Mouse (Mus musculus): ENCODE measurements around the gene Nckap5. TPM values are rescaled to one million over a fixed set of nuclear protein-coding genes. Genes with fewer than 3 reads are reported as not detected.
A peak's percentile ranks its signal among the peaks of the same experiment; 100 is the strongest.

Nckap5 gene
- polyA plus RNA-seq, 1 experiment, result 0.49 TPM

GRCm38 (mm10) chr1:126320696-126321095 lies 509.9 kb downstream of the Nckap5 start:
- Histone ChIP-seq H3K9me3 (no peaks in the 10 kb centered on the region), H3K4me1 (peaks cover 27% of the 10 kb centered on the region), H3K36me3 (replicated peaks; ENCODE audit: low read length) (no peaks in the 10 kb centered on the region), H3K27me3 (replicated peaks) (no peaks in the 10 kb centered on the region), H3K4me3 (replicated peaks) (no peak overlapping the region)
- TF ChIP-seq GATA1 (IDR thresholded peaks at IDR 0.05; ENCODE audit: borderline replicate concordance, low read length) (no peak), FLI1 (IDR thresholded peaks at IDR 0.05; ENCODE audit: low read length) (no peak)

GRCm38 (mm10) chr1:126317874-126318607 lies 512.6 kb downstream of the Nckap5 start:
- H3K27me3 ChIP-seq (replicated peaks), result no peaks in the 10 kb centered on the region
- H3K36me3 ChIP-seq (replicated peaks; ENCODE audit: low read length), result no peaks in the 10 kb centered on the region
- H3K4me1 ChIP-seq, result peaks cover 30% of the 10 kb centered on the region
- H3K9me3 ChIP-seq, result no peaks in the 10 kb centered on the region
- no peak for TF ChIP-seq FLI1 (IDR thresholded peaks at IDR 0.05; ENCODE audit: low read length)
- peak; percentile 43; the same call in 1 of the 3 replicates for TF ChIP-seq GATA1 (IDR thresholded peaks at IDR 0.05; ENCODE audit: borderline replicate concordance, low read length)
- peak overlapping the region; percentile 71 for H3K4me3 ChIP-seq (replicated peaks)

DNA sequence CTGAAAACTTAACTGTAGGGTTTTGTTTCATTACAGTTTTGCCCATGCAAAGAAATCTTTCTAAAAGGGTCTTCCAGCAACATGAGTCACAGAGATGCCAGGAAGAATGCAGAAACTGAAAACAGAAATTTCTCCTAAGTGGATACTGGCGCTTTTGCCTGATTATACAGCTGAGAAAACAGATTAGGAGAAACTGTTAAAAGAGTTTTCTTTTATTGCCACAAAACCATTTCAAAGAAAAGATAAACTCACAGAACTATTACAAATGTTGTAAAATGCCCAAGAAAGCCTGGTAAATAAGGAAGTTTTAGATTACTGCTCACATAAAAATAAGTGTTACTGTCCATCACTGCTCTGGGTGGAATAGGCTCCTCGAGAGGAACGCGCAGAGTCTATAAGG lies 513.3 kb downstream of the Nckap5 start:
- no peaks in the 10 kb centered on the region for H3K36me3 ChIP-seq (replicated peaks; ENCODE audit: low read length)
- H3K27me3 ChIP-seq (replicated peaks), result no peaks in the 10 kb centered on the region
- TF ChIP-seq GATA1 (IDR thresholded peaks at IDR 0.05; ENCODE audit: borderline replicate concordance, low read length) (no peak), FLI1 (IDR thresholded peaks at IDR 0.05; ENCODE audit: low read length) (no peak)
- H3K9me3 ChIP-seq, result no peaks in the 10 kb centered on the region
- peak overlapping the region; percentile 57 for H3K4me3 ChIP-seq (replicated peaks)
- peaks cover 30% of the 10 kb centered on the region for H3K4me1 ChIP-seq

DNA sequence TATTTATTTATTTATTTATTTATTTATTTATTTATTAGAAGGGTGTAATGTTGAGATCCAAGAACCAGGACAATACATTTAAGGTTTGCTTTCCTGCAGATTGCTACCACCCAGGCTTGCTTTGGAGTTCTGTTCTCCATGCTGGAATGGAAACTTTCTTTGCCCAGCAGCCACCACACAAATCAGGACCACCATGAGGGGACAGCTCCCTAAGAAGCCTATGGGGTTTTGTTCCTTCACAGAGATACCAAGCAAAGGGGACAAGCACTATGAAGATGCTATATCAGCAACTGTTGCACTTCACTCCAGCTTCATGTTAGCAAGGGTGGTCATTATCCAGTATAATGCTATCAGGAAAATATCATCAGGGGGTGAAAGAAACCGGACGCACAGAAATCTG lies 513.7 kb downstream of the Nckap5 start:
- H3K4me3 ChIP-seq (replicated peaks), result peak overlapping the region; percentile 31
- H3K9me3 ChIP-seq, result no peaks in the 10 kb centered on the region

GRCm38 (mm10) chr1:126301129-126301528 lies 529.5 kb downstream of the Nckap5 start:
- TF ChIP-seq FLI1 (IDR thresholded peaks at IDR 0.05; ENCODE audit: low read length), result no peak
- TF ChIP-seq GATA1 (IDR thresholded peaks at IDR 0.05; ENCODE audit: borderline replicate concordance, low read length), result no peak
- H3K27me3 ChIP-seq (replicated peaks), result no peaks in the 10 kb centered on the region
- H3K36me3 ChIP-seq (replicated peaks; ENCODE audit: low read length), result no peaks in the 10 kb centered on the region
- 0 out of 2 replicates have a peak, but pooled peaks cover 6% of the 10 kb centered on the region for H3K9me3 ChIP-seq
- H3K4me3 ChIP-seq (replicated peaks), result no peak overlapping the region
- H3K4me1 ChIP-seq, result peaks cover 8% of the 10 kb centered on the region

More for the DNA sequence above, 513.7 kb downstream of the Nckap5 start:
- Histone ChIP-seq H3K36me3 (replicated peaks; ENCODE audit: low read length) (no peaks in the 10 kb centered on the region), H3K4me1 (peaks cover 30% of the 10 kb centered on the region), H3K27me3 (replicated peaks) (no peaks in the 10 kb centered on the region)
- TF ChIP-seq FLI1 (IDR thresholded peaks at IDR 0.05; ENCODE audit: low read length), result no peak

GRCm38 (mm10) chr1:126264931-126265330 lies 565.7 kb downstream of the Nckap5 start:
- Histone ChIP-seq H3K27me3 (replicated peaks) (no peaks in the 10 kb centered on the region), H3K9me3 (no peaks in the 10 kb centered on the region)
- no peak for TF ChIP-seq FLI1 (IDR thresholded peaks at IDR 0.05; ENCODE audit: low read length)
- TF ChIP-seq GATA1 (IDR thresholded peaks at IDR 0.05; ENCODE audit: borderline replicate concordance, low read length), result no peak

DNA sequence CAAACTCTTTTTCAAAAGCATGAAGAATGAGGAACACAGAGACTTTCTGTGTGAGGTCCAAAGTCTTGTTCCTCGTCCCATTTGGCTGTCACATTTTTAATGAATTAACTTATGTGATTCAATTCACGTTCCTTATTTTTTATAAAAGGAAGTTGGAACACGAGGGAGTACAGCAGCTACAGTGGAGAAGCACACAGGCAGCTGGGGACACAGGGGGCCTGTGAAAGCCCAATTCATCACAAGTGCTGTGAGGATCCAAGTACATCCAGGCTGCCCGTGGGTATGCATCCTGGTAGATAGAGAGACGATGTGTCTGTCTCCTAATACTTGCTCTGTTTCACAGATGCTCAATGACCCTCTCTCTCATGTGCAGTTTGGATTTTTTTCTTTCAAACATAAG lies 576.2 kb downstream of the Nckap5 start:
- no peaks in the 10 kb centered on the region for H3K4me1 ChIP-seq
- no peak for TF ChIP-seq FLI1 (IDR thresholded peaks at IDR 0.05; ENCODE audit: low read length)
- no peak for TF ChIP-seq GATA1 (IDR thresholded peaks at IDR 0.05; ENCODE audit: borderline replicate concordance, low read length)
- H3K27me3 ChIP-seq (replicated peaks), result no peaks in the 10 kb centered on the region
- no peaks in the 10 kb centered on the region for H3K36me3 ChIP-seq (replicated peaks; ENCODE audit: low read length)
- H3K9me3 ChIP-seq, result peaks cover 10% of the 10 kb centered on the region; the same call in 1 of the 2 replicates
- H3K4me3 ChIP-seq (replicated peaks), result no peak overlapping the region

More at GRCm38 (mm10) chr1:126264931-126265330, 565.7 kb downstream of the Nckap5 start:
- no peaks in the 10 kb centered on the region for H3K36me3 ChIP-seq (replicated peaks; ENCODE audit: low read length)
- peaks cover 14% of the 10 kb centered on the region; the same call in 1 of the 2 replicates for H3K4me1 ChIP-seq
- no peak overlapping the region for H3K4me3 ChIP-seq (replicated peaks)

DNA sequence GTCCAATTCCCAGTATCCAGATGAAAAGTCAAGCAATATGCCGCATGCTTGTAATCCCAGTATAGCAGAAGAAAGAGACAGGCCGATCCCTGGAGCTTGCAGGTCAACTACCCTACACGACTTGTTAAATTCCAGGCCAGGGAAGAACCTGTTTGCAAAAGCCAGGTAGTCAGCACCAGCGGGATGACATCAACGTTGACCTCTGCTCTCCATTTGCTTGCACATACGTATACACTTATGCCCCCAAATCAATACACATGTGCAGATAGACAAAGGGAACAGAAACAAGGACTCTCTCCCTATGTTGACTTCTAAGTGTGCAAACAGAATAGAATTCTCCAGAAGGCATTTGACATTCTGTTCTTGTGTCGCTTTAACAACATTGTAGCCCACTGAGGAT lies 576.7 kb downstream of the Nckap5 start:
- H3K4me3 ChIP-seq (replicated peaks), result no peak overlapping the region
- no peak for TF ChIP-seq GATA1 (IDR thresholded peaks at IDR 0.05; ENCODE audit: borderline replicate concordance, low read length)
- no peak for TF ChIP-seq FLI1 (IDR thresholded peaks at IDR 0.05; ENCODE audit: low read length)
- H3K9me3 ChIP-seq, result peaks cover 10% of the 10 kb centered on the region; the same call in 1 of the 2 replicates
- H3K4me1 ChIP-seq, result no peaks in the 10 kb centered on the region
- H3K27me3 ChIP-seq (replicated peaks), result no peaks in the 10 kb centered on the region
- no peaks in the 10 kb centered on the region for H3K36me3 ChIP-seq (replicated peaks; ENCODE audit: low read length)

DNA sequence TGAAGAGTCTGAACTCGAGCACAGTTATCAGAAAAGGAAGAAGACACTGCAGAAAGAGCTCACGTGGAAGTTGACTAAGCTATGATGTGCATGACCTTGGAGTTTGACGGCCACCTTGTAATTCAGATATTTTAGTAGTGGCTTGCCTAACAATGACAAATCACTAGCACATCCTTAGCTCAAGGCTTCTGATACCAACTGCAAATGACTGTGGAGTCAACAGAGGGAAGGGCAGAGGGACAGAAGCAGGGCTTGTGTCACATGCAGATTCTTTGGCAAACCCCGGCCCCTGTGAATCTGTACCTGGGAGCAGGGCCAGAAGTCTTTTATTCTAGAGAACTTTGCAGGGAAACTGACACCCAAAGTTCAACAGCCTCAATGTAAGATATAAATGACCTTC lies 597.4 kb downstream of the Nckap5 start:
- Histone ChIP-seq H3K4me1 (peaks cover 12% of the 10 kb centered on the region; the same call in 1 of the 2 replicates), H3K27me3 (replicated peaks) (no peaks in the 10 kb centered on the region), H3K4me3 (replicated peaks) (no peak overlapping the region), H3K9me3 (peaks cover 6% of the 10 kb centered on the region; the same call in 1 of the 2 replicates), H3K36me3 (replicated peaks; ENCODE audit: low read length) (no peaks in the 10 kb centered on the region)
- TF ChIP-seq FLI1 (IDR thresholded peaks at IDR 0.05; ENCODE audit: low read length) (no peak), GATA1 (IDR thresholded peaks at IDR 0.05; ENCODE audit: borderline replicate concordance, low read length) (no peak)

- TF ChIP-seq GATA1 (IDR thresholded peaks at IDR 0.05; ENCODE audit: borderline replicate concordance, low read length) (no peak), FLI1 (IDR thresholded peaks at IDR 0.05; ENCODE audit: low read length) (no peak)
- Histone ChIP-seq H3K9me3 (peaks cover 6% of the 10 kb centered on the region; the same call in 1 of the 2 replicates), H3K27me3 (replicated peaks) (no peaks in the 10 kb centered on the region), H3K36me3 (replicated peaks; ENCODE audit: low read length) (no peaks in the 10 kb centered on the region), H3K4me3 (replicated peaks) (no peak overlapping the region), H3K4me1 (peaks cover 18% of the 10 kb centered on the region)
Measured at GRCm38 (mm10) chr1:126231199-126231598, 599.4 kb downstream of the Nckap5 start.

Measured in megakaryocyte, embryonic 14.5 days (primary cell).